Mouse (Mus musculus): ENCODE results near the gene Trim44. TPM values are rescaled to one million over a fixed set of nuclear protein-coding genes. Genes with fewer than 3 reads are reported as not detected.

Gene Trim44
- total and polyA plus RNA-seq, 3 experiments: 21.7 to 55.3 (median 49.1) TPM

- Histone ChIP-seq H3K36me3 (ENCODE audit: control insufficient read depth in 1 of 2, insufficient read depth in 2 of 2, low read length in 2 of 2) (no peaks in the 10 kb centered on the region), H3K27ac (ENCODE audit: control insufficient read depth, low read depth, low read length) (no peak overlapping the region), H3K27me3 (ENCODE audit: control insufficient read depth in 1 of 2, insufficient read depth in 2 of 2, low read length in 2 of 2) (peaks cover 0 to 2% of the 10 kb centered on the region in 2 experiments; a peak in 1 of 4 replicates), H3K4me1 (ENCODE audit: control insufficient read depth in 1 of 2, insufficient read depth in 2 of 2, low read length in 2 of 2) (no peaks in the 10 kb centered on the region), H3K79me2 (ENCODE audit: control insufficient read depth, insufficient read depth, low read length, poor library complexity) (no peaks in the 10 kb centered on the region), H3K9me3 (replicated peaks; ENCODE audit: insufficient read depth, low read length) (no peaks in the 10 kb centered on the region), H3K4me3 (ENCODE audit: control insufficient read depth in 1 of 2, insufficient read depth in 1 of 2, low read depth in 2 of 2, low read length in 2 of 2) (no peak overlapping the region), H3K9ac (ENCODE audit: control insufficient read depth, low read depth, low read length, poor library complexity, severe bottlenecking) (no peak overlapping the region)
- TF ChIP-seq GATA1 (IDR thresholded peaks at IDR 0.05; ENCODE audit: low read depth, low read length) (no peak), POLR2A (IDR thresholded peaks at IDR 0.05; ENCODE audit: control insufficient read depth in 1 of 2, insufficient read depth in 1 of 2, low read depth in 1 of 2, low read length in 2 of 2, poor library complexity in 1 of 2) (no peak), MAZ (IDR thresholded peaks at IDR 0.05; ENCODE audit: low read depth, low read length) (no peak), TBP (IDR thresholded peaks at IDR 0.05; ENCODE audit: low read depth, low read length) (no peak), EP300 (IDR thresholded peaks at IDR 0.05; ENCODE audit: low read depth in 1 of 2, low read length in 2 of 2) (no peak), RAD21 (IDR thresholded peaks at IDR 0.05; ENCODE audit: low read depth, low read length) (no peak), UBTF (IDR thresholded peaks at IDR 0.05; ENCODE audit: borderline replicate concordance, insufficient read depth, low read depth, low read length) (no peak), JUND (IDR thresholded peaks at IDR 0.05; ENCODE audit: low read depth, low read length) (no peak), GABPA (IDR thresholded peaks at IDR 0.05; ENCODE audit: low read depth, low read length) (no peak), NELFE (IDR thresholded peaks at IDR 0.05; ENCODE audit: low read depth, low read length) (no peak), POLR2AphosphoS5 (IDR thresholded peaks at IDR 0.05; ENCODE audit: borderline replicate concordance, low read depth, low read length) (no peak), ZNF384 (IDR thresholded peaks at IDR 0.05; ENCODE audit: low read depth, low read length) (no peak), ZMIZ1 (IDR thresholded peaks at IDR 0.05; ENCODE audit: low read depth, low read length) (no peak), USF2 (IDR thresholded peaks at IDR 0.05; ENCODE audit: borderline replicate concordance in 1 of 2, insufficient read depth in 1 of 2, low read depth in 1 of 2, low read length in 2 of 2) (no peak), MYB (IDR thresholded peaks at IDR 0.05; ENCODE audit: low read depth, low read length) (no peak), USF1 (IDR thresholded peaks at IDR 0.05; ENCODE audit: low read depth, low read length) (no peak), CHD1 (IDR thresholded peaks at IDR 0.05; ENCODE audit: low read depth, low read length) (no peak)
- DNase-seq (ENCODE audit: low read depth, low spot score): no peak
These were observed 154.4 kb downstream of the Trim44 start for GRCm38 (mm10) chr2:102253204-102253603.

GRCm38 (mm10) chr2:102252651-102253050, 155.0 kb downstream of the Trim44 start:
- Histone ChIP-seq H3K4me1 (ENCODE audit: control insufficient read depth in 1 of 2, insufficient read depth in 2 of 2, low read length in 2 of 2) (no peaks in the 10 kb centered on the region), H3K4me3 (ENCODE audit: control insufficient read depth in 1 of 2, insufficient read depth in 1 of 2, low read depth in 2 of 2, low read length in 2 of 2) (no peak overlapping the region), H3K9ac (ENCODE audit: control insufficient read depth, low read depth, low read length, poor library complexity, severe bottlenecking) (no peak overlapping the region), H3K27me3 (ENCODE audit: control insufficient read depth in 1 of 2, insufficient read depth in 2 of 2, low read length in 2 of 2) (peaks cover 0 to 2% of the 10 kb centered on the region in 2 experiments; a peak in 1 of 4 replicates), H3K79me2 (ENCODE audit: control insufficient read depth, insufficient read depth, low read length, poor library complexity) (no peaks in the 10 kb centered on the region), H3K27ac (ENCODE audit: control insufficient read depth, low read depth, low read length) (no peak overlapping the region), H3K9me3 (replicated peaks; ENCODE audit: insufficient read depth, low read length) (no peaks in the 10 kb centered on the region), H3K36me3 (ENCODE audit: control insufficient read depth in 1 of 2, insufficient read depth in 2 of 2, low read length in 2 of 2) (no peaks in the 10 kb centered on the region)
- no peak for DNase-seq (ENCODE audit: low read depth, low spot score)
- TF ChIP-seq MEF2A (IDR thresholded peaks at IDR 0.05; ENCODE audit: extremely low read depth, insufficient replicate concordance, low read depth, low read length, poor library complexity, severe bottlenecking) (no peak), MYB (IDR thresholded peaks at IDR 0.05; ENCODE audit: low read depth, low read length) (no peak), POLR2AphosphoS2 (IDR thresholded peaks at IDR 0.05; ENCODE audit: low read length) (no peak), E2F4 (IDR thresholded peaks at IDR 0.05; ENCODE audit: borderline replicate concordance, low read depth, low read length) (no peak), MYC (IDR thresholded peaks at IDR 0.05; ENCODE audit: low read depth, low read length) (no peak), RAD21 (IDR thresholded peaks at IDR 0.05; ENCODE audit: low read depth, low read length) (no peak), POLR2AphosphoS5 (IDR thresholded peaks at IDR 0.05; ENCODE audit: borderline replicate concordance, low read depth, low read length) (no peak), CTCF (IDR thresholded peaks at IDR 0.05 in 2 of 3, conservative IDR thresholded peaks at IDR 0.05 in 1 of 3; ENCODE audit: control insufficient read depth in 1 of 3, insufficient read depth in 1 of 3, low read depth in 2 of 3, low read length in 3 of 3, poor library complexity in 1 of 3, severe bottlenecking in 1 of 3) (no peak), ELF1 (IDR thresholded peaks at IDR 0.05; ENCODE audit: low read depth, low read length) (no peak), ETS1 (IDR thresholded peaks at IDR 0.05; ENCODE audit: low read depth, low read length) (no peak), ZKSCAN1 (IDR thresholded peaks at IDR 0.05; ENCODE audit: low read depth, low read length) (no peak), BHLHE40 (IDR thresholded peaks at IDR 0.05; ENCODE audit: borderline replicate concordance, low read depth, low read length) (no peak), GATA1 (IDR thresholded peaks at IDR 0.05; ENCODE audit: low read depth, low read length) (no peak)
